Mouse (Mus musculus): ENCODE measurements around the gene Bag3.
"Not testable (repeated sequence)": the region's sequence is repeated elsewhere in the genome, so short reads cannot be mapped to it uniquely, and the experiment has no call there.

Gene Bag3

GRCm38 (mm10) chr7:128569987-128570656 lies 46.7 kb downstream of the Bag3 start:
- no peak for DNase-seq (ENCODE audit: low spot score)

- not testable (repeated sequence) for DNase-seq (ENCODE audit: low spot score)
Measured at GRCm38 (mm10) chr7:128570657-128571056, 47.2 kb downstream of the Bag3 start.

GRCm38 (mm10) chr7:128572030-128572429 lies 48.6 kb downstream of the Bag3 start:
- no peak for DNase-seq (ENCODE audit: low spot score)

- DNase-seq (ENCODE audit: low spot score) = no peak
Measured at GRCm38 (mm10) chr7:128575211-128575610, 51.8 kb downstream of the Bag3 start.

GRCm38 (mm10) chr7:128575794-128576193 lies 52.4 kb downstream of the Bag3 start:
- no peak for DNase-seq (ENCODE audit: low spot score)

GRCm38 (mm10) chr7:128577607-128578006 lies 54.2 kb downstream of the Bag3 start:
- no peak for DNase-seq (ENCODE audit: low spot score)

- no peak for DNase-seq (ENCODE audit: low spot score)
Measured at GRCm38 (mm10) chr7:128578199-128578945, 55.0 kb downstream of the Bag3 start.

GRCm38 (mm10) chr7:128579381-128579780 lies 56.0 kb downstream of the Bag3 start:
- no peak for DNase-seq (ENCODE audit: low spot score)

GRCm38 (mm10) chr7:128580318-128580717 lies 56.9 kb downstream of the Bag3 start:
- DNase-seq (ENCODE audit: low spot score) = no peak

- DNase-seq (ENCODE audit: low spot score) = no peak
Measured at GRCm38 (mm10) chr7:128581864-128582484, 58.6 kb downstream of the Bag3 start.

- no peak for DNase-seq (ENCODE audit: low spot score)
Measured at GRCm38 (mm10) chr7:128583213-128583948, 60.0 kb downstream of the Bag3 start.

GRCm38 (mm10) chr7:128587334-128587933 lies 64.0 kb downstream of the Bag3 start:
- DNase-seq (ENCODE audit: low spot score) = no peak

- DNase-seq (ENCODE audit: low spot score) = peak; percentile 69
Measured at GRCm38 (mm10) chr7:128591345-128592084, 68.1 kb downstream of the Bag3 start.

- DNase-seq (ENCODE audit: low spot score) = peak; percentile 55
Measured at GRCm38 (mm10) chr7:128592118-128592935, 68.9 kb downstream of the Bag3 start.

- peak; percentile 30 for DNase-seq (ENCODE audit: low spot score)
Measured at GRCm38 (mm10) chr7:128592936-128593241, 69.5 kb downstream of the Bag3 start.

GRCm38 (mm10) chr7:128596274-128596673 lies 72.9 kb downstream of the Bag3 start:
- DNase-seq (ENCODE audit: low spot score) = no peak

Measured in embryo, embryonic 10 days (tissue).